Mouse (Mus musculus) G1E (cell line): ENCODE measurements around the gene Rnf144a.

Experiments used
- CTCF ChIP-seq: IDR thresholded peaks from 2 replicates; pipeline ENCODE4 v1.5.1; 2012; ENCODE audit warnings: low read depth, low read length, inconsistent platforms, mixed read lengths
- POLR2AphosphoS5 ChIP-seq: IDR thresholded peaks from 2 replicates; pipeline ENCODE4 v1.6.1; 2012; ENCODE audit warnings: low read depth, low read length, inconsistent platforms; ENCODE audit not compliant: insufficient replicate concordance
- TAL1 ChIP-seq: conservative IDR thresholded peaks from 2 replicates; pipeline ENCODE4 v1.6.1; 2012; ENCODE audit warnings: low read depth, low read length, inconsistent platforms, mixed read lengths

DNA sequence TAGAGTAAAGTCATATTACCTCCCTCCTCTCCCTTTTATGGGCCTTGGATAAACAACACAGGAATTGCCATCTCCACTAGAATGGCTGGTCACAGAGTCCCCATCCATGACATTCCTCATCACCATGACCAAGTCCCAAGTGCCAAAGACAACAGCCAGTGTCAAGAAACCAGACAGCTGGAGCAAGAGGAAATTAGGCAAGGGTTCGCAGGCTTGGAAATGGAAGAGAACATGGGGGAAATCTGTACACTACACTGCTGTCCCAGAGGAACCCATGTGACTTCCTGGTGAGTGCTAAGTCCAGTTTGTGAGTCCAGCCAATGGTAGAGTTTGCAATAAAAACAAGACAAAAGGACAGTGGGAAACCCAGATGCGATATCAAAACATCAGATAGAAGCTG is 47.7 kb downstream of the Rnf144a start:
- TF ChIP-seq TAL1 (no peak), CTCF (no peak), POLR2AphosphoS5 (no peak)
